Mouse (Mus musculus): Measurements from ENCODE around the gene Tenm1. TPM values are rescaled to one million over a fixed set of nuclear protein-coding genes. Genes with fewer than 3 reads are reported as not detected.

Gene Tenm1
- total RNA-seq, 2 experiments from 2014 or later = 0.27 to 0.45 TPM

GRCm38 (mm10) chrX:42781566-42781965, 647.4 kb downstream of the Tenm1 start:
- DNase-seq = no peak

GRCm38 (mm10) chrX:42718078-42718785, 710.7 kb downstream of the Tenm1 start:
- DNase-seq = no peak

GRCm38 (mm10) chrX:42700291-42700690, 728.6 kb downstream of the Tenm1 start:
- DNase-seq = no peak

- DNase-seq = no peak
Observed at GRCm38 (mm10) chrX:42647131-42647530, 781.8 kb downstream of the Tenm1 start.

- DNase-seq = no peak
Observed at GRCm38 (mm10) chrX:42580521-42580920, 848.4 kb downstream of the Tenm1 start.

- DNase-seq = no peak
Observed at GRCm38 (mm10) chrX:42558683-42559082, 870.2 kb downstream of the Tenm1 start.

- DNase-seq = peak; percentile 63
Observed at GRCm38 (mm10) chrX:42557284-42557683, 871.6 kb downstream of the Tenm1 start.

GRCm38 (mm10) chrX:42548513-42548912, 880.4 kb downstream of the Tenm1 start:
- DNase-seq = no peak

GRCm38 (mm10) chrX:42545076-42545475, 883.9 kb downstream of the Tenm1 start:
- DNase-seq = no peak

GRCm38 (mm10) chrX:42540756-42541053, 888.2 kb downstream of the Tenm1 start:
- DNase-seq = peak; percentile 76

GRCm38 (mm10) chrX:42540030-42540755, 888.7 kb downstream of the Tenm1 start:
- peak; percentile 1 for DNase-seq

GRCm38 (mm10) chrX:42530703-42531102, 898.2 kb downstream of the Tenm1 start:
- no peak for DNase-seq

- no peak for DNase-seq
Observed at GRCm38 (mm10) chrX:42522868-42523267, 906.1 kb downstream of the Tenm1 start.

GRCm38 (mm10) chrX:42512567-42512966, 916.4 kb downstream of the Tenm1 start:
- DNase-seq = peak; percentile 6

GRCm38 (mm10) chrX:42511105-42511504, 917.8 kb downstream of the Tenm1 start:
- DNase-seq = no peak

- DNase-seq = no peak
Observed at GRCm38 (mm10) chrX:42502291-42503043, 926.5 kb downstream of the Tenm1 start, which contains the start of gene Sh2d1a. Gene Sh2d1a, plus strand, starts transcription at chrX:42502453.

GRCm38 (mm10) chrX:42500538-42500937, 928.4 kb downstream of the Tenm1 start:
- DNase-seq = no peak

- no peak for DNase-seq
Observed at GRCm38 (mm10) chrX:42490336-42490735, 938.6 kb downstream of the Tenm1 start.

- DNase-seq = no peak
Observed at GRCm38 (mm10) chrX:42489446-42489845, 939.5 kb downstream of the Tenm1 start, which contains the start of gene Tex13c2. Gene Tex13c2, plus strand, starts transcription at chrX:42489691.
